Mouse (Mus musculus): ENCODE measurements around the gene Epb41l2.

DNA sequence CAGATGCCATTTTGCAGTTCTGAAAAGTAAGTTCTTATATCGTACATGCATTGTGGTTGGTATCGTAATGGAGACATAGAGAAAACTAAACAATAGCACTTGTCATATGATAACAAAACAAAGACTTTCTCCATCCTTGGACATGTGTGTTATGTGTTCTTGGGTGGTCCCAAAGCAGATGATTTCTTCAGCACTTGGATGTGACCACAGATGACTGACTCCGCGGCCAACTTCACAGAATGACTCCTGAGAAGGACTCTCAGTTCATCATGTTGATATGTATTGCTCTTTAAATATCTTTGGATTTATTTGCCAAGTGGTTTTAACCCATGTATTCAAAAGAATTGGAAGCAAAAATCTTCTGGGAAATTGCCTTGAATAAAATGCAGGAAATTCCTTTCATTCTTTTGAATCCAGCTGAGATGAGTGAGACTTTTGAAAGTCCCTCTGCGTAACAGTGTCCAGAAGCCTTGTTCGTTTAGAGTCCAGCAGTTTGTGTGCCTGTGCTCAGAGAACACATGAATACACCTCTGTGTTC is 52.3 kb downstream of the Epb41l2 start:
- no peak for TF ChIP-seq CTCF (IDR thresholded peaks at IDR 0.05; ENCODE audit: borderline replicate concordance, insufficient read depth, low read depth, low read length)
- TF ChIP-seq POLR2A (IDR thresholded peaks at IDR 0.05; ENCODE audit: borderline replicate concordance, insufficient read depth, low read length) = no peak
